Mouse (Mus musculus): ENCODE measurements at regions not wholly inside any gene's neighbourhood (a gene's known extent, or its start where the extent isn't known, plus 50 kb on each side); places are given as distances from the start of the nearest gene placed in this dataset.

DNA sequence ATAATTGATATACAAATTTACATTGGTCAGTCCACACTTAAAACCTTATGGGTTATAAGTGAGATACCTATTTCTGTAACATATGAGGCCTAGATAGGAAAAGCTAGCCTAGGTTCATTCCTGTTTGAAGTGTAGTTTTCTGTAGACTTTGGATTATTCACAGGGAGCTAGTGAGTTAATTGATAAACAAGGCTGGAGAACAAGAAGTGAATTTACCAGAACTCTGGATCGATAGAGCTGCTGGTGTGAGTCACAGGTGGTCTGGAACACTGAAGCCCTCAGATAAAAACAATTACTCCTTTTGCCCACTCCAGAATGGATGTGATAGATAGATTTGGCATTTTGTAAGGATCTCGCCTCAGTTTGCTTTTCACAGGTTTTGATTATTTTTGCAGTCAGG lies 62.0 kb upstream of the Rtl1 start:
- H3K4me2 ChIP-seq (replicated peaks; ENCODE audit: low read depth): no peak overlapping the region

DNA sequence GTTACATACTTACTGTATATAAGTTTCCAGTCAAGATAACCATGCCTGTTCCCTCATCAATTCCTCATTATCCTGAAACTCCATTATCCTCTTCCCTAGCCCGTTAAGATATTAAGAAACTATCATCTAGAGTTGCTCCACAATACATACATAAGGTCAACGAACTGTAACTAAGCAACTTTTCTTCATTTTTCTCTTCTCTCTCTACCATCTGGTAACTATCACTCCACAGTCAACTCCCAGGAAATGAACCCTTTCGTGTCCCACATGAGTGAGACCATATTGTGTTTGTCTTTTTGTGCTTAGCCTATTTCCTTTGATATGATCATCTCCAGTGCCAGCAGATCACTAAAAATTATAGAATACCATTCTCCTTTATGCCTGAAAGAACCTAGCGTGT lies 74.6 kb upstream of the Rtl1 start:
- TF ChIP-seq CTCF (IDR thresholded peaks at IDR 0.05; ENCODE audit: low read depth) (no peak), EP300 (optimal IDR thresholded peaks at IDR 0.05) (no peak)
- Histone ChIP-seq H3K27ac (replicated peaks) (no peak overlapping the region), H3K4me3 (ENCODE audit: low read depth, low read length) (no peak overlapping the region), H3K9me3 (ENCODE audit: control insufficient read depth, low read length) (no peaks in the 10 kb centered on the region), H3K27me3 (ENCODE audit: control insufficient read depth, insufficient read depth, low read length) (no peaks in the 10 kb centered on the region), H3K36me3 (ENCODE audit: control insufficient read depth, insufficient read depth, low read length) (no peaks in the 10 kb centered on the region), H3K4me2 (replicated peaks; ENCODE audit: low read depth) (no peak overlapping the region), H3K9ac (ENCODE audit: low read length) (no peak overlapping the region), H3K4me1 (replicated peaks; ENCODE audit: control insufficient read depth, insufficient read depth) (no peaks in the 10 kb centered on the region)
- 62% methylated on average over 4 of the region's 4 CpGs for WGBS
- DNase-seq (ENCODE audit: low spot score) (no peak), ATAC-seq (ENCODE audit: low FRiP score, low TSS enrichment) (no peak)

More for the DNA sequence above, 62.0 kb upstream of the Rtl1 start:
- H3K27ac ChIP-seq (replicated peaks): no peak overlapping the region
- no peaks in the 10 kb centered on the region for H3K9me3 ChIP-seq (ENCODE audit: control insufficient read depth, low read length)
- TF ChIP-seq CTCF (IDR thresholded peaks at IDR 0.05; ENCODE audit: low read depth) (no peak), EP300 (optimal IDR thresholded peaks at IDR 0.05) (no peak)
- no peak overlapping the region for H3K9ac ChIP-seq (ENCODE audit: low read length)
- no peaks in the 10 kb centered on the region for H3K36me3 ChIP-seq (ENCODE audit: control insufficient read depth, insufficient read depth, low read length)
- H3K27me3 ChIP-seq (ENCODE audit: control insufficient read depth, insufficient read depth, low read length): no peaks in the 10 kb centered on the region
- no peak for DNase-seq (ENCODE audit: low spot score)
- H3K4me1 ChIP-seq (replicated peaks; ENCODE audit: control insufficient read depth, insufficient read depth): no peaks in the 10 kb centered on the region
- 65% methylated on average over 2 of the region's 2 CpGs for WGBS
- ATAC-seq (ENCODE audit: low FRiP score, low TSS enrichment): no peak
- no peak overlapping the region for H3K4me3 ChIP-seq (ENCODE audit: low read depth, low read length)

- no peak for ATAC-seq (ENCODE audit: low FRiP score, low TSS enrichment)
- H3K4me2 ChIP-seq (replicated peaks; ENCODE audit: low read depth): no peak overlapping the region
- no peak overlapping the region for H3K27ac ChIP-seq (replicated peaks)
- H3K9me3 ChIP-seq (ENCODE audit: control insufficient read depth, low read length): no peaks in the 10 kb centered on the region
- H3K36me3 ChIP-seq (ENCODE audit: control insufficient read depth, insufficient read depth, low read length): no peaks in the 10 kb centered on the region
- TF ChIP-seq EP300 (optimal IDR thresholded peaks at IDR 0.05): no peak
- no peak for TF ChIP-seq CTCF (IDR thresholded peaks at IDR 0.05; ENCODE audit: low read depth)
- no peak overlapping the region for H3K9ac ChIP-seq (ENCODE audit: low read length)
- no peaks in the 10 kb centered on the region for H3K27me3 ChIP-seq (ENCODE audit: control insufficient read depth, insufficient read depth, low read length)
- 91% methylated on average over 4 of the region's 4 CpGs for WGBS
- H3K4me3 ChIP-seq (ENCODE audit: low read depth, low read length): no peak overlapping the region
- H3K4me1 ChIP-seq (replicated peaks; ENCODE audit: control insufficient read depth, insufficient read depth): no peaks in the 10 kb centered on the region
- DNase-seq (ENCODE audit: low spot score): no peak
Observed at GRCm38 (mm10) chr12:109694046-109694445, 93.9 kb upstream of the Rtl1 start.

- WGBS: 71% methylated on average over 5 of the region's 5 CpGs
- Histone ChIP-seq H3K4me3 (ENCODE audit: low read depth, low read length) (no peak overlapping the region), H3K4me2 (replicated peaks; ENCODE audit: low read depth) (no peak overlapping the region), H3K27ac (replicated peaks) (no peak overlapping the region), H3K36me3 (ENCODE audit: control insufficient read depth, insufficient read depth, low read length) (no peaks in the 10 kb centered on the region), H3K9ac (ENCODE audit: low read length) (no peak overlapping the region), H3K9me3 (ENCODE audit: control insufficient read depth, low read length) (no peaks in the 10 kb centered on the region), H3K4me1 (replicated peaks; ENCODE audit: control insufficient read depth, insufficient read depth) (no peaks in the 10 kb centered on the region), H3K27me3 (ENCODE audit: control insufficient read depth, insufficient read depth, low read length) (no peaks in the 10 kb centered on the region)
- no peak for TF ChIP-seq EP300 (optimal IDR thresholded peaks at IDR 0.05)
- no peak for TF ChIP-seq CTCF (IDR thresholded peaks at IDR 0.05; ENCODE audit: low read depth)
- peak; percentile 47; the same call in 1 of the 2 replicates for ATAC-seq (ENCODE audit: low FRiP score, low TSS enrichment)
- no peak for DNase-seq (ENCODE audit: low spot score)
Observed at GRCm38 (mm10) chr12:109694801-109695430, 94.8 kb upstream of the Rtl1 start.

DNA sequence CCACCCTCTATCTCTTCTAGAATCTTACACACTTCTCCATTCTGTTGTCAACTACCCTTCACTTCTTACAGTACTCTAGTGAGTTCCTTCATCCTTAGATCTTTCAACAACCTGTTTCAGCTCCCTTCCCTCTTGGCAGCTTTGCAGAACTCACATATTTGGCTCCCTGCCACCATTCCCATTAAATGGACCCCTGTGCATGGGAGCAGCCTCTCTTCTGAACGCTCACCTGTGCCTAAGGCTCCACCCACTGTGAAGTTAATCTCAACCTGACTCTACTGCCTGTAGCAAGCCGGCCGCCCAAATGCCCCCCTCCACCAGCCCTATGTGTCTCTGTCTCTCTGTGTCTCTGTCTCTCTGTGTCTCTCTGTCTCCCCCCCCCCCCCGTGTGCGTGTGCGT lies 106.7 kb upstream of the Rtl1 start:
- Histone ChIP-seq H3K9ac (ENCODE audit: low read length) (no peak overlapping the region), H3K4me2 (replicated peaks; ENCODE audit: low read depth) (no peak overlapping the region), H3K27me3 (ENCODE audit: control insufficient read depth, insufficient read depth, low read length) (no peaks in the 10 kb centered on the region), H3K9me3 (ENCODE audit: control insufficient read depth, low read length) (no peaks in the 10 kb centered on the region), H3K27ac (replicated peaks) (no peak overlapping the region), H3K4me1 (replicated peaks; ENCODE audit: control insufficient read depth, insufficient read depth) (no peaks in the 10 kb centered on the region), H3K4me3 (ENCODE audit: low read depth, low read length) (no peak overlapping the region), H3K36me3 (ENCODE audit: control insufficient read depth, insufficient read depth, low read length) (no peaks in the 10 kb centered on the region)
- no peak for TF ChIP-seq EP300 (optimal IDR thresholded peaks at IDR 0.05)
- no peak for TF ChIP-seq CTCF (IDR thresholded peaks at IDR 0.05; ENCODE audit: low read depth)
- ATAC-seq (ENCODE audit: low FRiP score, low TSS enrichment) (no peak), DNase-seq (ENCODE audit: low spot score) (no peak)
- WGBS: 45% methylated on average over 3 of the region's 6 CpGs

GRCm38 (mm10) chr12:109709661-109710060 lies 109.5 kb upstream of the Rtl1 start:
- ATAC-seq (ENCODE audit: low FRiP score, low TSS enrichment): no peak
- H3K4me3 ChIP-seq (ENCODE audit: low read depth, low read length): no peak overlapping the region
- H3K9me3 ChIP-seq (ENCODE audit: control insufficient read depth, low read length): no peaks in the 10 kb centered on the region
- 90% methylated on average over 5 of the region's 5 CpGs for WGBS
- TF ChIP-seq EP300 (optimal IDR thresholded peaks at IDR 0.05): no peak
- no peak for TF ChIP-seq CTCF (IDR thresholded peaks at IDR 0.05; ENCODE audit: low read depth)
- no peak overlapping the region for H3K27ac ChIP-seq (replicated peaks)
- DNase-seq (ENCODE audit: low spot score): no peak
- no peaks in the 10 kb centered on the region for H3K4me1 ChIP-seq (replicated peaks; ENCODE audit: control insufficient read depth, insufficient read depth)
- H3K9ac ChIP-seq (ENCODE audit: low read length): no peak overlapping the region
- no peaks in the 10 kb centered on the region for H3K36me3 ChIP-seq (ENCODE audit: control insufficient read depth, insufficient read depth, low read length)
- H3K27me3 ChIP-seq (ENCODE audit: control insufficient read depth, insufficient read depth, low read length): no peaks in the 10 kb centered on the region
- no peak overlapping the region for H3K4me2 ChIP-seq (replicated peaks; ENCODE audit: low read depth)

All from stomach, postnatal 0 days (tissue).